Mouse (Mus musculus) midbrain, embryonic 14.5 days (tissue): Measurements from ENCODE around the gene Uvrag. TPM values are rescaled to one million over a fixed set of nuclear protein-coding genes. Genes with fewer than 3 reads are reported as not detected.

ENCODE experiments used
- ATAC-seq: fragments of 200-750 bp; cut with Nextera tagmentation; 2 replicates; pipeline ENCODE4 v1.8.0; 2017; ENCODE audit warnings: moderate number of reproducible peaks, moderate library complexity; ENCODE audit not compliant: low FRiP score, low TSS enrichment
- DNase-seq: peaks from one replicate; pipeline ENCODE4 v3.0.0-alpha.2; 2015
- H3K27ac ChIP-seq: fragments of 300-500 bp; sonication (generic); replicated peaks from 2 replicates; pipeline ENCODE4 v1.5.1; 2014; ENCODE audit warnings: mild to moderate bottlenecking, low read depth, low read length, moderate library complexity
- H3K27me3 ChIP-seq: fragments of 300-500 bp; sonication (generic); 2 replicates; pipeline ENCODE4 v1.6.1; 2014; ENCODE audit warnings: low read length, control low read depth, mixed read lengths; ENCODE audit not compliant: control insufficient read depth, insufficient read depth
- H3K36me3 ChIP-seq: fragments of 300-500 bp; sonication (generic); 2 replicates; pipeline ENCODE4 v1.6.1; 2014; ENCODE audit warnings: low read length, control low read depth; ENCODE audit not compliant: control insufficient read depth, insufficient read depth
- H3K4me1 ChIP-seq: fragments of 300-500 bp; sonication (generic); 2 replicates; pipeline ENCODE4 v1.6.1; 2014; ENCODE audit warnings: mild to moderate bottlenecking, antibody characterized with exemption, low read length, control low read depth; ENCODE audit not compliant: control insufficient read depth, insufficient read depth
- H3K4me2 ChIP-seq: fragments of 300-500 bp; sonication (generic); 2 replicates; pipeline ENCODE4 v1.6.1; 2014; ENCODE audit warnings: mild to moderate bottlenecking, low read length, moderate library complexity
- H3K4me3 ChIP-seq: fragments of 300-500 bp; sonication (generic); replicated peaks from 2 replicates; pipeline ENCODE4 v1.5.1; 2014; ENCODE audit warnings: low read depth, low read length
- H3K9ac ChIP-seq: fragments of 300-500 bp; sonication (generic); replicated peaks from 2 replicates; pipeline ENCODE4 v1.6.1; 2014; ENCODE audit warnings: mild to moderate bottlenecking, low read length, moderate library complexity
- H3K9me3 ChIP-seq: fragments of 300-500 bp; sonication (generic); 2 replicates; pipeline ENCODE4 v1.6.1; 2016; ENCODE audit warnings: low read length, control low read depth, mixed read lengths; ENCODE audit not compliant: control insufficient read depth
- WGBS: fragments of 180-500 bp; shearing (Covaris S2); extraction: QIAGEN DNeasy Blood & Tissue Kit; methylation state at CpG from one replicate; pipeline ENCODE4 v1.1.7; 2014; 5-methylcytosine and 5-hydroxymethylcytosine counted together
- polyA plus RNA-seq: library from polyadenylated mRNA; unstranded; fragments of >200 nt; fragmentation: Nextera tagmentation; extraction: Ambion mirVana; gene quantifications from 2 replicates; pipeline ENCODE4 v1.2.1, GENCODE M21; 2014

The Uvrag gene
- polyA plus RNA-seq, 1 experiment from 2014 or later = 21.0 TPM

DNA sequence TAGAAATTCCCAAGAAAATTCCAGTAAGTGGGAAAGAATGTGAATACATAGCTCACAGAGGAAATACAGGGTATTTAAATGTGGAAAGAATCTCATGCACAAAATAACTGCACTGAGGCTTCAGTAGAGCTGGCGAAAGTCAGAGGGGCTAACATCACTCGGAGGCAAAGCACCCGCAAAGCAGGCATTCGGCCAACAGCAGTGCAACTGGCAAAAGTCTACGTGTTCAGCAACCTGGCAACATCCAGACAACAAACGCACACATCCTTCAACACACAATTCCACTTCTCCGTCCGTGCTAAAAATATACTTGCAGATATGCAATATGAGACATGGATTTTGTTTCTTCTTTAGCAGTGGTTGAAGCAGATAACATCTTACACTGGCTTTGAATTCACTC lies 14.9 kb downstream of the Uvrag start:
- no peak overlapping the region for H3K27ac ChIP-seq
- no peak for DNase-seq
- H3K27me3 ChIP-seq = no peaks in the 10 kb centered on the region
- H3K4me3 ChIP-seq = no peak overlapping the region
- H3K9me3 ChIP-seq = peaks cover 4% of the 10 kb centered on the region; the same call in 1 of the 2 replicates
- H3K36me3 ChIP-seq = no peaks in the 10 kb centered on the region
- ATAC-seq = no peak
- H3K9ac ChIP-seq = no peak overlapping the region
- 86% methylated on average over 8 of the region's 8 CpGs for WGBS
- H3K4me2 ChIP-seq = no peak overlapping the region
- H3K4me1 ChIP-seq = 0 out of 2 replicates have a peak, but pooled peaks cover 3% of the 10 kb centered on the region

DNA sequence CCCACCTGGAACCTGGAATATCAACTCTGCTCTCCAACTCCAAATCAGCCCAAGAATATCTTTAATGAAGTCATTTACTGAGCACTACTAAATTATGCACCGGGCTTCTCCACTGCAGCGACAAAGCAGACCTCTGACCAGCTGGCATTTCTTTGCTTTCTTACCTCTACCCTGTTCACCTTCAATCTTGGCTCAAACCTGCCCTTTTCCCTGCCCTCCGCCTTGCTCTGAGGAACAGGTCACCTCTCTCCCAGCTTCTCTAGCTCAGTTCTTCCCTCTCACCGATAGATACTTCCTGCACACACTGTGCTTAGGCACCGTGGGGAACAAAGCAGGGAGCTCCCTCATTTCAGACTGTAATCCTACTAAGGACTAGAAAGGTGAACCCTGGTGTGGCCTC lies 18.3 kb downstream of the Uvrag start:
- H3K4me1 ChIP-seq = 0 out of 2 replicates have a peak, but pooled peaks cover 3% of the 10 kb centered on the region
- H3K9ac ChIP-seq = no peak overlapping the region
- ATAC-seq (no peak), DNase-seq (no peak)
- no peaks in the 10 kb centered on the region for H3K27me3 ChIP-seq
- WGBS = 69% methylated on average over 5 of the region's 5 CpGs
- no peak overlapping the region for H3K27ac ChIP-seq
- H3K36me3 ChIP-seq = no peaks in the 10 kb centered on the region
- peaks cover 4% of the 10 kb centered on the region; the same call in 1 of the 2 replicates for H3K9me3 ChIP-seq
- no peak overlapping the region for H3K4me2 ChIP-seq
- no peak overlapping the region for H3K4me3 ChIP-seq

DNA sequence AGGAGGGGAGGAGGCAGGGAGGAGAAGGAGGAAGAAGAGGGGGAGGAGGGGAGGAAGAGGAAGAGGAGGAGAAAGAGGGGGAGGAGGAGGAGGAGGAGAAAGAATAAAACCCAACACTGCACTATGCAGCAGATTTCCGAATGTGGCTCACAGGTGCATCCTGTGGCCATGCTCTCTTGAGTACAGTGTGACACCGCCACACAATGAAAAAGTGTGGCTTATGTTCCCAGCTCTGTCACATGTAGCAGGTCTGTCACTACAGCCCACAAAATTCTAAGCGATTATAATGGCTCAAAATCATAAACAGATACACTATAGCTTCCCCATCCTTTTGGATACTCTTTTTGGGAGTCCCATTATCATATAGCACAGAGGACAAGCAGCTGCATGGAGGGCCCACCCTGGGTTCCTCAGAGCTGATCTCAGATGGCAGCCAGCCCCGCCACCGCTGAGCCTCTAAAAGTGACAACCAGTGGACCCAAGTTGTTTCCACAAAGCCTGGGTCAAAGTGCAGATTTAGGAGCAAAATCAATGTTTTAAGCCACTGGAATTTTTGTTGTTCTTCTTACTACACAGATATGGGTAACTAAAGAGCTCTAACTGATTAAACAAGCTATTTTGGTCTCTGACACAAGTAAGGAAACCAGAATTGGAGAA lies 19.9 kb downstream of the Uvrag start:
- no peak overlapping the region for H3K27ac ChIP-seq
- no peaks in the 10 kb centered on the region for H3K4me1 ChIP-seq
- H3K4me2 ChIP-seq = no peak overlapping the region
- H3K9ac ChIP-seq = no peak overlapping the region
- no peak for ATAC-seq
- DNase-seq = no peak
- no peaks in the 10 kb centered on the region for H3K27me3 ChIP-seq
- 90% methylated on average over 5 of the region's 5 CpGs for WGBS
- H3K36me3 ChIP-seq = 0 out of 2 replicates have a peak, but pooled peaks cover 2% of the 10 kb centered on the region
- no peak overlapping the region for H3K4me3 ChIP-seq
- peaks cover 4% of the 10 kb centered on the region; the same call in 1 of the 2 replicates for H3K9me3 ChIP-seq

DNA sequence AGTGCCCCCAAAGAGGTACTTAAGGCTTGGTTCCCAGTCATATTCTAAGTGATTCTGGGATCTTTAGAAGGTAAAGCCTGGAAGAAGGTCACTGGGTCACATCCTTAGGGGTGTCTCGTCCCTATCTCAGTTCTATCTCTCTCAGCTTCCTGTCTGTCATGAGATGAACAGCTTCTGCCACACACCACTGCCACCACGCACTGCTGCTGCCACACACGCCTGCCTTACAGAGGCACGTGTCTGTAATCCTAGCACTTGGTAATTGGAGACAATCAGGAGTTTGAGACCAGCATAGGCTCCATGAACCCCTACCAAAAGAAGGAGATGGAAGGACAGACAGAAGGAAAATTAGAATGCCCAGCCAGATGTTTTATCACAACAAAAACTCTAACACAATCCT lies 20.9 kb downstream of the Uvrag start:
- Histone ChIP-seq H3K9ac (no peak overlapping the region), H3K36me3 (0 out of 2 replicates have a peak, but pooled peaks cover 2% of the 10 kb centered on the region), H3K4me3 (no peak overlapping the region), H3K4me2 (no peak overlapping the region), H3K27me3 (no peaks in the 10 kb centered on the region), H3K9me3 (peaks cover 4% of the 10 kb centered on the region; the same call in 1 of the 2 replicates), H3K4me1 (no peaks in the 10 kb centered on the region), H3K27ac (no peak overlapping the region)
- DNase-seq (no peak), ATAC-seq (no peak)
- 81% methylated on average over 4 of the region's 4 CpGs for WGBS

DNA sequence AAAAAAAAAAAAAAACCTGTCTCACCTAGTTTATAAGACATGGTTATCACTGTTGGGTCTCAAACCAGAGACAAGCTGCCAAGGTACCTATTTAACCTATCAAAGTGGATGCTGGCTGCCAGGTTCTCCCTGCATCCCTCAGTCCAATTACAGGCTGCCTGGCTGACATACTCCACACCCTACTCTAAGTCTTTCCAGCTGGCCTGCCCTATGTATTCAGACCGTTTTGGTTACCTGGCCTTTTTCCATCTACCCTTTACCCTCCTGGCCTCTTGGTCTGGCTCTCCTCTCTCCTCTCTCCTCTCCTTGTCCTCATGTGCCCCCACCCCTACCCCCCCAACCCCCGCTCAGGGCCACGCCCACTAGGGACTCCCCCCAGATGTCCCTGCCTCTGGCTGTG lies 24.2 kb downstream of the Uvrag start:
- Histone ChIP-seq H3K27ac (no peak overlapping the region), H3K4me3 (no peak overlapping the region), H3K4me1 (no peaks in the 10 kb centered on the region), H3K36me3 (0 out of 2 replicates have a peak, but pooled peaks cover 2% of the 10 kb centered on the region), H3K27me3 (no peaks in the 10 kb centered on the region), H3K9ac (no peak overlapping the region), H3K4me2 (no peak overlapping the region), H3K9me3 (no peaks in the 10 kb centered on the region)
- WGBS = 78% methylated on average over 3 of the region's 3 CpGs
- ATAC-seq (no peak), DNase-seq (no peak)

DNA sequence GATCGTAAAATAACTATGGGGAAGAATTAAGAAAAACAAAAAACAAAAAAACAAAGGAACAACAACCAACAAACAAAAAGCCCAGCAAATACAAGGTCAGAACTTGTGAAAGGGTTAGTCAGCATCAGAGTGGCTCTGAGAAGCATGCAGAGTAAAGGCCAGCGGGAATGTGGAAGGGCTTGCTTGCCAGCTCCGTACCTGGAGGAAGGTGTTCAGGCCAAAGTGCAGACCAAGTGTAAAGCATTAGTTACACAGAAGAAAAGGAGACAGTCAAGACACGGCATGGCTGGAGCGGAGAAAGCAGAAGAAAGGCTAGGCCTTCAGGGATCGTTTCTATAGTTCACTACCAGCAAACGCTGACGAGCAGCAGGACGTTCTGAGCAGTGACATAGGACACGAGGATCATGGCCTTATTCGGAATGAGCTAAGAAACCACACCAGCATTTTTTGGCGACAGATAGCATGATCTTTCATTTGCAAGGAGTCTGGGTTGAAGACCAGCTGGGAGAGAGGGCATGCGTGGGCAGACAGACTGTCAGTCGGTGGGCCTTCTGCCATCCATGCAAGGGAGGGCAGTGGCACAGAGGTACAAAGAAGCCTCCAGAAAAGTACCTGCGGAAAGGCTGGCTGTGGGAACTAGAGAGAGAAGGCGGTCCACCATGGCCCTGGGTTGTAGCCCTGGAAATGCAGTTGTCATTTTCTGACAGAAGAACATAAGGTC lies 26.8 kb downstream of the Uvrag start:
- ATAC-seq = no peak
- WGBS = 90% methylated on average over 16 of the region's 16 CpGs
- Histone ChIP-seq H3K9ac (no peak overlapping the region), H3K36me3 (0 out of 2 replicates have a peak, but pooled peaks cover 2% of the 10 kb centered on the region), H3K4me2 (no peak overlapping the region), H3K27me3 (no peaks in the 10 kb centered on the region), H3K27ac (no peak overlapping the region), H3K9me3 (no peaks in the 10 kb centered on the region), H3K4me1 (no peaks in the 10 kb centered on the region), H3K4me3 (no peak overlapping the region)
- DNase-seq = no peak

DNA sequence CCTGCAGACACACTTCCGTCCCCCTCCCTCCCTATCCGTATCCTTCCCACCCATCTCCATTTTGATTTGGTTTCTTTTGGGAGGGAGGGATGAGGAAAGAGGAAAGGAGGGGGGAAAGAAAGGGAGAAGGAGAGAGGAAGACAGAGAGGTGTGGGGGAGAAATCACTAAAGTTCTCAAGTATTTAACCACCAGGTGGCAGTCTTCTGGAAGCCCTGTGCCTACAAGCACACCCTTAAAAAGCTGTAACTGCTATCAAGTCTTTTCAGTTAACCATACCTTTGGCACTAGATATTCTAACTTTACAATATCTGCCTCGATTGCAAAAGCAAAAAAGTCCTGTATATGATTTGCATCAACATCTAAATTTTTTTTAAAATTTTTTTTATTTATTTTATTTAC lies 33.4 kb downstream of the Uvrag start:
- 47% methylated on average over 3 of the region's 3 CpGs for WGBS
- Histone ChIP-seq H3K9me3 (no peaks in the 10 kb centered on the region), H3K4me3 (no peak overlapping the region), H3K4me1 (no peaks in the 10 kb centered on the region), H3K9ac (no peak overlapping the region), H3K4me2 (no peak overlapping the region), H3K27ac (no peak overlapping the region), H3K27me3 (no peaks in the 10 kb centered on the region), H3K36me3 (no peaks in the 10 kb centered on the region)
- ATAC-seq (no peak), DNase-seq (peak; percentile 89)

DNA sequence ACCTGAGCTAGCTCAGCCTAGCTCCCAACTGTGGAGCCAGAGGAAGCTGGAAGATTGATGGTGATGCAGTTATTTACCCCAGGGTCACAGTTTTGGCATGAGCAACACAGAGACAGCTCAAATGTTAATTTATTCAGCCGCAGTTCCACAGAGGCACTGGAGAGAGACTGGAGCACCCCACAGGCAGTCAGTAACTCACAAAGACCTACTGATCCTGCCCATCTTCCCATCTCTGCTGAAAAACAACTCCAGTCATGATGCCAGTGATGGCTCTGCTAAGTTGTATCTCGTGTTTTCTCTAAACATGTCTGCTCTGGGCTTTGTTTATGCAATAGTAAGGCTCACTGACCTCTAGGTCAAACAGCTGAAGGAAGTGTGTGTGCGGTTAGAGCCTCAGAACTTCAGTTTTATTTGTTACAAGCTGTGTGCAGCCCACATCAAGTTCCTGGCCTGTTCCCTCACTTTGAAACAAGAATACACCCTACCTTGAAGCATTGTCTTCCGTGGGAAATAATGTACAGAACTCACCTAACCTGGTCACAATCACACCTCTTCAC lies 34.1 kb downstream of the Uvrag start:
- H3K9ac ChIP-seq = no peak overlapping the region
- H3K4me2 ChIP-seq = no peak overlapping the region
- ATAC-seq (no peak), DNase-seq (no peak)
- no peaks in the 10 kb centered on the region for H3K36me3 ChIP-seq
- WGBS = 66% methylated on average over 4 of the region's 4 CpGs
- H3K9me3 ChIP-seq = no peaks in the 10 kb centered on the region
- H3K27me3 ChIP-seq = no peaks in the 10 kb centered on the region
- H3K27ac ChIP-seq = no peak overlapping the region
- 0 out of 2 replicates have a peak, but pooled peaks cover 3% of the 10 kb centered on the region for H3K4me1 ChIP-seq
- H3K4me3 ChIP-seq = no peak overlapping the region
